Mouse (Mus musculus) megakaryocyte-erythroid progenitor cell, adult 5-6 weeks (primary cell): ENCODE results near the gene Tpst2. TPM values are rescaled to one million over a fixed set of nuclear protein-coding genes. Genes with fewer than 3 reads are reported as not detected.
A peak's percentile ranks its signal among the peaks of the same experiment; 100 is the strongest.

Experiments
- ATAC-seq: replicated peaks from 2 replicates; pipeline ENCODE4 v1.8.0; 2016; ENCODE audit warnings: mild to moderate bottlenecking, inconsistent platforms; ENCODE audit not compliant: severe bottlenecking, poor library complexity, low FRiP score, low TSS enrichment
- total RNA-seq, 2 experiments: library from RNA; stranded (forward) in 1 of 2; stranded (reverse) in 1 of 2; fragments of 200-1000, 215-1000 nt in 1 of 2; fragments of >200 nt in 1 of 2; fragmentation: Nextera tagmentation in 1 of 2; gene quantifications; 2 replicates each; pipeline ENCODE4 v1.2.3; 2014 to 2017

The Tpst2 gene
- total RNA-seq, 2 experiments from 2014 or later, result 27.3 to 37.4 TPM

- no peak for ATAC-seq
These were observed 16.0 kb downstream of the Tpst2 start for GRCm38 (mm10) chr5:112292343-112292980.

- no peak for ATAC-seq
These were observed 17.3 kb downstream of the Tpst2 start for GRCm38 (mm10) chr5:112293800-112294199.

GRCm38 (mm10) chr5:112294696-112295095 lies 18.2 kb downstream of the Tpst2 start:
- ATAC-seq, result no peak

- ATAC-seq, result 0 out of 2 replicates have a peak, but pooled peaks have one; percentile 5
These were observed 18.7 kb downstream of the Tpst2 start for GRCm38 (mm10) chr5:112295162-112295561.

GRCm38 (mm10) chr5:112295564-112295963 lies 19.1 kb downstream of the Tpst2 start:
- no peak for ATAC-seq

- ATAC-seq, result peak; percentile 76
These were observed 20.1 kb downstream of the Tpst2 start for GRCm38 (mm10) chr5:112296404-112297181.

- ATAC-seq, result no peak
These were observed 20.8 kb downstream of the Tpst2 start for GRCm38 (mm10) chr5:112297257-112297656.

GRCm38 (mm10) chr5:112298226-112298988 lies 21.9 kb downstream of the Tpst2 start:
- no peak for ATAC-seq

- ATAC-seq, result no peak
These were observed 22.9 kb downstream of the Tpst2 start for GRCm38 (mm10) chr5:112299399-112299798.

- ATAC-seq, result no peak
These were observed 23.6 kb downstream of the Tpst2 start for GRCm38 (mm10) chr5:112300112-112300511.

GRCm38 (mm10) chr5:112300721-112301308 lies 24.3 kb downstream of the Tpst2 start:
- ATAC-seq, result no peak

- ATAC-seq, result no peak
These were observed 25.2 kb downstream of the Tpst2 start for GRCm38 (mm10) chr5:112301694-112302093.

GRCm38 (mm10) chr5:112302310-112302709 lies 25.8 kb downstream of the Tpst2 start:
- ATAC-seq, result no peak

GRCm38 (mm10) chr5:112305842-112306241 lies 29.4 kb downstream of the Tpst2 start:
- ATAC-seq, result no peak

GRCm38 (mm10) chr5:112313222-112313885 lies 36.9 kb downstream of the Tpst2 start:
- no peak for ATAC-seq

- ATAC-seq, result no peak
These were observed 40.0 kb downstream of the Tpst2 start for GRCm38 (mm10) chr5:112316468-112316867.

- ATAC-seq, result peak; percentile 18; the same call in 1 of the 2 replicates
These were observed 40.8 kb downstream of the Tpst2 start for GRCm38 (mm10) chr5:112317328-112317727.

GRCm38 (mm10) chr5:112319343-112319742 lies 42.9 kb downstream of the Tpst2 start:
- ATAC-seq, result peak; percentile 49; the same call in 1 of the 2 replicates

GRCm38 (mm10) chr5:112320379-112320778 lies 43.9 kb downstream of the Tpst2 start:
- no peak for ATAC-seq
